Mouse (Mus musculus) testis, postnatal 10 days (tissue): ENCODE measurements around the gene Kif17.

Experiments used
- DNase-seq: peaks from one replicate; pipeline ENCODE4 v3.0.0; 2021; ENCODE audit warnings: low spot score

The Kif17 gene

GRCm38 (mm10) chr4:138261843-138262681 is 11.8 kb downstream of the Kif17 start:
- peak; percentile 96 for DNase-seq

GRCm38 (mm10) chr4:138267869-138268268 is 17.6 kb downstream of the Kif17 start:
- DNase-seq, result no peak

GRCm38 (mm10) chr4:138272011-138272997 is 22.1 kb downstream of the Kif17 start:
- DNase-seq, result no peak

GRCm38 (mm10) chr4:138278346-138278745 is 28.1 kb downstream of the Kif17 start:
- no peak for DNase-seq

GRCm38 (mm10) chr4:138282834-138283233 is 32.6 kb downstream of the Kif17 start:
- peak; percentile 67 for DNase-seq

GRCm38 (mm10) chr4:138286411-138286810 is 36.2 kb downstream of the Kif17 start:
- no peak for DNase-seq

GRCm38 (mm10) chr4:138288691-138289090 is 38.5 kb downstream of the Kif17 start:
- no peak for DNase-seq

GRCm38 (mm10) chr4:138292028-138292427 is 41.8 kb downstream of the Kif17 start:
- no peak for DNase-seq

- no peak for DNase-seq
Observed at GRCm38 (mm10) chr4:138293261-138293948, 43.2 kb downstream of the Kif17 start.

- DNase-seq, result no peak
Observed at GRCm38 (mm10) chr4:138293949-138294550, 43.8 kb downstream of the Kif17 start.

- DNase-seq, result no peak
Observed at GRCm38 (mm10) chr4:138301271-138301780, 51.1 kb downstream of the Kif17 start.

GRCm38 (mm10) chr4:138303011-138303410 is 52.8 kb downstream of the Kif17 start:
- no peak for DNase-seq

GRCm38 (mm10) chr4:138303742-138304141 is 53.5 kb downstream of the Kif17 start:
- no peak for DNase-seq

- DNase-seq, result peak; percentile 98
Observed at GRCm38 (mm10) chr4:138304340-138305104, 54.3 kb downstream of the Kif17 start, which contains the start of gene Ddost. Ddost (plus strand) TSS chr4:138304730.

- no peak for DNase-seq
Observed at GRCm38 (mm10) chr4:138307025-138307424, 56.8 kb downstream of the Kif17 start.

GRCm38 (mm10) chr4:138307739-138308138 is 57.5 kb downstream of the Kif17 start:
- DNase-seq, result no peak

GRCm38 (mm10) chr4:138310311-138310910 is 60.2 kb downstream of the Kif17 start:
- no peak for DNase-seq

GRCm38 (mm10) chr4:138311595-138311994 is 61.4 kb downstream of the Kif17 start:
- peak; percentile 74 for DNase-seq

- no peak for DNase-seq
Observed at GRCm38 (mm10) chr4:138312105-138312504, 61.9 kb downstream of the Kif17 start.

GRCm38 (mm10) chr4:138313021-138313420 is 62.8 kb downstream of the Kif17 start:
- DNase-seq, result no peak
